Mouse (Mus musculus) fibroblast of lung, adult 2 months (primary cell): ENCODE measurements around the gene Stra8.
A peak's percentile ranks its signal among the peaks of the same experiment; 100 is the strongest.

Experiments
- DNase-seq: peaks from one replicate; pipeline ENCODE4 v3.0.0-alpha.2; 2011; ENCODE audit warnings: low read depth

Gene Stra8

GRCm38 (mm10) chr6:34919956-34920355 is at the start of gene Stra8:
Gene Stra8, plus strand, starts transcription at chr6:34920163.
- no peak for DNase-seq

GRCm38 (mm10) chr6:34870724-34871123 is 49.2 kb upstream of the Stra8 start:
- DNase-seq, result no peak

GRCm38 (mm10) chr6:34871929-34872328 is 48.0 kb upstream of the Stra8 start:
- DNase-seq, result no peak

- DNase-seq, result no peak
These were observed 47.1 kb upstream of the Stra8 start for GRCm38 (mm10) chr6:34872871-34873270.

- no peak for DNase-seq
These were observed 45.7 kb upstream of the Stra8 start for GRCm38 (mm10) chr6:34874101-34874921.

- DNase-seq, result no peak
These were observed 44.6 kb upstream of the Stra8 start for GRCm38 (mm10) chr6:34875268-34875761.

GRCm38 (mm10) chr6:34875966-34876834 is 43.8 kb upstream of the Stra8 start:
- no peak for DNase-seq

- no peak for DNase-seq
These were observed 43.2 kb upstream of the Stra8 start for GRCm38 (mm10) chr6:34876835-34877156.

GRCm38 (mm10) chr6:34877509-34878321 is 42.2 kb upstream of the Stra8 start, which contains the start of gene Cyren:
Gene Cyren, minus strand, starts transcription at chr6:34878060.
- peak; percentile 83 for DNase-seq

GRCm38 (mm10) chr6:34879101-34879740 is 40.7 kb upstream of the Stra8 start:
- DNase-seq, result no peak

- DNase-seq, result peak; percentile 15
These were observed 40.0 kb upstream of the Stra8 start for GRCm38 (mm10) chr6:34879911-34880475.

GRCm38 (mm10) chr6:34884724-34885123 is 35.2 kb upstream of the Stra8 start:
- no peak for DNase-seq

GRCm38 (mm10) chr6:34887131-34887850 is 32.7 kb upstream of the Stra8 start:
- DNase-seq, result no peak

GRCm38 (mm10) chr6:34889185-34889584 is 30.8 kb upstream of the Stra8 start:
- no peak for DNase-seq

GRCm38 (mm10) chr6:34895569-34895968 is 24.4 kb upstream of the Stra8 start:
- no peak for DNase-seq

- no peak for DNase-seq
These were observed 23.7 kb upstream of the Stra8 start for GRCm38 (mm10) chr6:34896168-34896780.

- no peak for DNase-seq
These were observed 20.8 kb upstream of the Stra8 start for GRCm38 (mm10) chr6:34899127-34899526.

- DNase-seq, result no peak
These were observed 19.0 kb upstream of the Stra8 start for GRCm38 (mm10) chr6:34900990-34901389.

- no peak for DNase-seq
These were observed 18.0 kb upstream of the Stra8 start for GRCm38 (mm10) chr6:34901911-34902444.

- no peak for DNase-seq
These were observed 17.4 kb upstream of the Stra8 start for GRCm38 (mm10) chr6:34902578-34902977.
